Mouse (Mus musculus) gastrocnemius, adult 2 months (tissue): Measurements from ENCODE around the gene Nrp1. TPM values are rescaled to one million over a fixed set of nuclear protein-coding genes. Genes with fewer than 3 reads are reported as not detected.

Experiments
- DNase-seq: peaks from one replicate; pipeline ENCODE4 v3.0.0; 2022
- H3K27ac ChIP-seq: fragments of 200-600 bp; 2 replicates; pipeline ENCODE4 v1.8.1; 2022; ENCODE audit warnings: mild to moderate bottlenecking
- H3K4me3 ChIP-seq: fragments of 200-600 bp; 2 replicates; pipeline ENCODE4 v1.8.1; 2022; ENCODE audit warnings: mild to moderate bottlenecking, moderate library complexity
- CTCF ChIP-seq: fragments of 200-600 bp; IDR thresholded peaks from 2 replicates; pipeline ENCODE4 v1.8.1; 2022; ENCODE audit warnings: antibody characterized with exemption, mild to moderate bottlenecking, moderate library complexity
- intact Hi-C: fragments of 180-260 bp; cut with DNase I; formaldehyde crosslinking; loops from one replicate; pipeline ENCODE4 v1.15.1; 2025
- total RNA-seq, 2 experiments: library from RNA; stranded (reverse); gene quantifications; 2 replicates each; pipeline ENCODE4 v1.2.3; 2021

Nrp1 gene
- total RNA-seq, 2 experiments from 2014 or later = 25.7 to 44.6 TPM

DNA sequence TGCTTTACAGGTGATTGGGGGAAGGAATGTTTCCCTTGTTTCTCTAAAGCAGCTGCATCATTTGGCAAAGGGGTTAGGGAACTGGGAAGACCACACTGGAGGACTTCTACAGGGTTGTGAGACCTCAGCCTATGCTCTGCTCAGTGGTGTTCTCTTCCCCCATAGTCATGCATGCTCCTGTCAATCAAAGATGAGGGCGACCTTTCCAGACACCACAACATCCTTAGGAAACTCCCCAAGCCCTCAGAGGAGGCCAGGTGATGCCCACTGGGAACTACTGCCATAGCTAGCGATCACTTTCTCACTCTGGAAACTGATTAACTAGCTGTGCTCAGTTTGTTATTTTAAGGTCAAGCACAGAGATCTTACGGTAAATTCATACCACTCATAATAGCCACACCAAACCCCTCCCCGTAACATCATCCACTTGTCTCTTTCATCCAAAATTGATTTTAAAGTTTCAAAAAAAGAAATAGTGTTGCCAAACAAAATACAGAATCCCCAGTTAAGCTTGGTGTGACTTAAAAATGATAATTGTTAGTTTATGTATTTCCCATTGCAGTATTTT, 105.7 kb downstream of the Nrp1 start:
- DNase-seq = no peak
- no peak for TF ChIP-seq CTCF
- intact Hi-C loops = no loop called here
- Histone ChIP-seq H3K4me3 (no peak overlapping the region), H3K27ac (peak overlapping the region; percentile 71)

DNA sequence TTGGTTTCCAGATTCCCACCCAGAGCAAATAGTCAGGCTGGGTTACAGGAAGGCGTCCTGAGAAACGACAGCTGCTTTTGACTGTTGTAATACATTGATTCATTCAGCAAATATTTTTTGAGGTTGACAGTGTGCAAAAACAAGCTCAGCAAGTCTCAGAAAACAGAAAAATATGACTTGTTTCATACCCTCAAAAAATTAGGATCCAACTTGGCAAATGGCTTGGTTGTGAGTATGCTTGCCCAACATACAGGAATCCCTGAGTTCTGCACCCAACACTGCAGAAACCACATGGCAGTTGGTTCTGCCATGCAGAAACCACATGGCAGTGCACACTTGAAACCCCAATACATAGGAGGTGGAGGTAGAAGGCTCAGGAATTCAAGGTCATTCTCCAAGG, 107.1 kb downstream of the Nrp1 start:
- Histone ChIP-seq H3K27ac (peak overlapping the region; percentile 59), H3K4me3 (no peak overlapping the region)
- intact Hi-C loops = no loop called here
- no peak for DNase-seq
- TF ChIP-seq CTCF = no peak

DNA sequence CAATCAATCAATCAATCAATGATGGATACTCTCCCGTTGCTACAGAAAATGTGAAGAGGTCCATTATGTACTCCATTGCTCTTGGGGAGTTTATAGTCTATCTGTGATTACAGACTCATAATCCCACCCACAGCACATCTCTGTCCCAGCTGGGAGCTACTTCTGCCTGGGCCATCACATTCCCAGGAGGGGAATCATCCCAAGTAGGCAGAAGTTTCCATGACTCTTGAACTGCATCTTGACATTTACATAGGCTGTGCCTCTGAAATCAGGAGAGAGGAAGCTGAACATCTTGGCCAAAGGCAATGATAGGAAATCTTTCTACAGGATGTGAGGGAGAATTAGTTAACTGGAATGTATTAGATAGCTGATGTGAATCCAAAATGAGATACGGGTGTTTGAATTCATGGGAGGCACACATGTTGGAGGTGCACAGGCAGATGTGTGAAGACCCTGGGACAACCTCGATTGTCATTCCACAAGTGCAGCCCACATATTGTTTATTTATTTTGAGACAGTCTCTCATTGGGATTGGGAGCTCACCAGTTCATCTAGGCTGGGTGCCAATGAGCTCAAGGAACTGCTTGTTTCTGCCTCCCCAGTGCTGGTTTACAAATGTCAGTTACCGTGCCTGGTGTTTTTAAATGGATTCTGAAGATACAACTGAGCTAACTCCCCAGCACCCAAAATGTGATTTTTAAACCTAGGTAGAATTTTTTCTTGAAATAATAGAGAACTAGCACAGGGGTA, 108.5 kb downstream of the Nrp1 start:
- Histone ChIP-seq H3K4me3 (no peak overlapping the region), H3K27ac (peak overlapping the region; percentile 43)
- no peak for DNase-seq
- no peak for TF ChIP-seq CTCF
- intact Hi-C loops = no loop called here

DNA sequence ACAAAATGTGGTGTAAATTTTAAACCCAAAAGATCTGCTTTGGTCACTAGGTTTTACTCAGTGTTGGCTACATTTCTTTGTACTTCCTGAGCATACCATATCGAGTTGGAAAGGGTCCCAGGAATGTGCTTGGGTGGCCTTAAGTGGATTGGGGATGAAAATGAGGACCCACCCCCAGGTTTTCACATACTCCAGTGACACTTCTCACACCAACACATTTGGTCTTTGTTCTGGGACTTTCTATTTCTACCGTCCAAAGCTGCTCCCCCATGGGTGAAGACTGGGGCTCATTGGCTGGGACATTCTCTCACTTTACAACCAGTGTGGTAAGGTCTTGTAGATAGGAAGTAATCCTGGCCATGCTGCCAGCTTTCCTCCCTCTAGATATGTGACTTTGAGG, 111.7 kb downstream of the Nrp1 start:
- intact Hi-C loops = no loop called here
- H3K27ac ChIP-seq = no peak overlapping the region
- no peak for TF ChIP-seq CTCF
- DNase-seq = no peak
- no peak overlapping the region for H3K4me3 ChIP-seq

DNA sequence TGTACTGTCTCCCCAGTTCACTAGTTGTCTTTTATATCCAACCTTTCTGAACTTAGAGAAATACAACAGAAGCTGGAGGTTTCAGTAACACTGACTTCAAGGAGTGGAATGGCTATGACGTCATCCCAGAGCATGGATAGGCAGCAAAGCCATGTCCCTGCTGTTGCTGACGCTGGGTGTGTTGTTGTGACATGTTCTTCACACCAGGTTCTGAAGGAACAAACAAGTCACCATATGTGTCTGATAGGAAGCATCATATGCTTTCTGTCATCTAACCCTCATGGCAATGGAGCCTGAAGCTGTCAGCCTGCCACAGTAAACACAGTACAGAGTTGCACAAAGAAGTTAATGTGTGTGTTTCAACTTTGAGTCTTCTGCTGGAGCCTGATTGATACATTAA, 112.8 kb downstream of the Nrp1 start:
- intact Hi-C loops = no loop called here
- Histone ChIP-seq H3K27ac (no peak overlapping the region), H3K4me3 (no peak overlapping the region)
- no peak for DNase-seq
- TF ChIP-seq CTCF = no peak

DNA sequence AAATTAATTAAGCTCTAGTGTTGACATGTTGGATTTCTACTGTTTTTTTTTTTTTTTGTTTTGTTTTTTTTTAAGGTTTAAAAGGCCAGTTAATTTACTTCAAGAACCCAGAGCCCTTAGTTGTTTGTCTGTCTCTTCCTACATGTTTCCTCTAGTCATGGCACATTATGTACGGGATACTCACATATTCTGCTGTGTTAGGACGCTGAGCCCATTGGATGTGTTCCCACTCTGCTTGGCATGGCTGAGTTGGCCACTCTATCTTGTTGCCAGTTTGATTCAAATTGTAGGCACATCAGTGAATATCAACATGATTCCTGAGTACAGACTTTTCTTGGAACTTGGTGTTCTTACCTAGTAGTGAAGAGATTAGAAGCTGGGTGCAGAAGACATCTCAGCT, 114.5 kb downstream of the Nrp1 start:
- intact Hi-C loops = no loop called here
- H3K4me3 ChIP-seq = no peak overlapping the region
- no peak overlapping the region for H3K27ac ChIP-seq
- DNase-seq = no peak
- TF ChIP-seq CTCF = no peak

DNA sequence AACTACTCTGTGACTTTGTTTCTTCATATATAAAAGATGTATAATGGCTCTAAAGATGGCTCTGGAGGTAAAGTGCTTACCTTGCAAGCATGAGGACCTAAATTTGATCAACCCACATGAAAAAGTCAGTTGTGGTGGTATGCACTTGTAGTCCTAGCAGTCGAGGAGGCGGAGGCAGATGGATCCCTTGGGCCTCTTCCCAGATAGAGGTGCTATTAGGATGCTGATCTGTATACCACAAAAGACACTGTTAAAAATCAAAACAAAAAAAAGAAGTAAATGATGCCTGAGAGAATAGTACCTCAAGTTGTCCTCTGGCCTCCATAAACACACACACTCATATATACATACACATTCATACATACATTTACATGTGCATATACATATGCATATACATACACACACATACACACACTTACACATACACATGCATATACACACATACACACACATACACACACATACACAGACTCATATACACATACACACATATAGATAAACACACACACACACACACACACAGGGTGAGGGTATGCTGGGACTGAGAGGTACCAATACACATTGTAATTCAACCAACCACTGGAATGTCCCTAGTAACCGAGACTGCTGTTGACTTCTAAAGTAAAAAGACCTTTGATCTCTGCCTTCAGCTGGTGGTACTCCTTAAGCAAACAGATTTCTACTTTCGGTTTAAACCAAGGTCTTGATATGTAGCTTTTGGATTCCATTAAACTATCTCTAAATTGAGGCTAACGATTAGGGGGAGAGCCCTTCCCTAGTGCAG, 115.2 kb downstream of the Nrp1 start:
- Histone ChIP-seq H3K27ac (no peak overlapping the region), H3K4me3 (no peak overlapping the region)
- intact Hi-C loops = no loop called here
- no peak for DNase-seq
- no peak for TF ChIP-seq CTCF

DNA sequence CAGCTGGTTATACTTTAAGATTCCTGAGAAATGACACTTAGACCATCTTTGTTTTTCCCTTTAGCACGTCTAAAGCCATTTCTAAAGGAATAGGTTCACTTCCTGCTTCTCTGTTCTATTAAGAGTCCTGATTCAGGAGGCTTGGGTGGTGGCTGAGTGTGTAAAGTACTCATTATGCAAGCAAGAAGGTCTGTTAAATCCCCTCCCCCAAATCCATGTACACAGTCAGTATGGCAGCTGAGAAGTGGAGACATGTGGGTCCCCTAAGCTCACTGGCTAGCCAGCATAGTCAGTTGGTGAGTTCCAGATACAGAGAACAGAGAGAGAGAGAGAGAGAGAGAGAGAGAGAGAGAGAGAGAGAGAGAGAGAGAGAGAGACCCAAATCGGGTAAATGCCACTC, 116.2 kb downstream of the Nrp1 start:
- DNase-seq = no peak
- H3K4me3 ChIP-seq = no peak overlapping the region
- H3K27ac ChIP-seq = no peak overlapping the region
- TF ChIP-seq CTCF = no peak
- intact Hi-C loops = no loop called here

DNA sequence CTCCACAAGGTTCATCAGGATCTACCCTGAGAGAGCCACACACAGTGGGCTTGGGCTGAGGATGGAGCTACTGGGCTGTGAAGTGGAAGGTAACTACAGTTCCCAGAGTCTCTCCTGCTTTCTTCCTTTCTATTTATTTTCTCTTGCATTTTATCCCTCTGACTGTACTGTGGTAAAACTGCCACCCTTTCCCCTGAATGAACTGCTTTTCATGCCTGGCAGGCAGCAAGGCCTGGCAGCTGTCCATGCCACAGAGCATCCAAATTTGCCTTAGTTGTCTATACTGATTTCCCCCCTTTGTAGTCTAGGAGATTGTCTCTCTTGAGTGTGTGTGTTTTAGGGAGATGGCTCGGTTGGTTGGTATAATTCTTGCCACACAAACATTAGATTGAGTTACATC, 117.8 kb downstream of the Nrp1 start:
- TF ChIP-seq CTCF = no peak
- Histone ChIP-seq H3K4me3 (no peak overlapping the region), H3K27ac (no peak overlapping the region)
- intact Hi-C loops = no loop called here
- DNase-seq = no peak

DNA sequence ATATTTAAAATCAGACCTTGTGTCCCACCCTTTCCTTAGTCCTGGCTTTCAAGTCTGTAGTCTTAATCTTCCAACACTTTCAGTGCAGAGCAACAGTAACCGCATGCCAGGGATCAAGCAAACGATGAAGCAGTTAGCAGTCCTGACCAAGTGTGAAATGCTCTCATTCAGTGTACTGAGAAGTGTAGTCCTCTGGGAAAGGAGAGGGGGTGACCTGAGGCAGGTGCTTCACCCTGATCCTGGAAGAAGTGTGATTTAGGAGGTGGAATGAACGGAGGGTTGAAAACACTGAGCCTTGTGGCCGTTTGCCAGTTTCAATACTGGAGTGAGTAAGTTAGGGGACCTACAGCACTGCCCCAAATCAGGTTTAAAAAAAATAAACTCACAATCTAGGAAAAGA, 119.6 kb downstream of the Nrp1 start:
- H3K4me3 ChIP-seq = no peak overlapping the region
- DNase-seq = no peak
- no peak overlapping the region for H3K27ac ChIP-seq
- intact Hi-C loops = no loop called here
- no peak for TF ChIP-seq CTCF

DNA sequence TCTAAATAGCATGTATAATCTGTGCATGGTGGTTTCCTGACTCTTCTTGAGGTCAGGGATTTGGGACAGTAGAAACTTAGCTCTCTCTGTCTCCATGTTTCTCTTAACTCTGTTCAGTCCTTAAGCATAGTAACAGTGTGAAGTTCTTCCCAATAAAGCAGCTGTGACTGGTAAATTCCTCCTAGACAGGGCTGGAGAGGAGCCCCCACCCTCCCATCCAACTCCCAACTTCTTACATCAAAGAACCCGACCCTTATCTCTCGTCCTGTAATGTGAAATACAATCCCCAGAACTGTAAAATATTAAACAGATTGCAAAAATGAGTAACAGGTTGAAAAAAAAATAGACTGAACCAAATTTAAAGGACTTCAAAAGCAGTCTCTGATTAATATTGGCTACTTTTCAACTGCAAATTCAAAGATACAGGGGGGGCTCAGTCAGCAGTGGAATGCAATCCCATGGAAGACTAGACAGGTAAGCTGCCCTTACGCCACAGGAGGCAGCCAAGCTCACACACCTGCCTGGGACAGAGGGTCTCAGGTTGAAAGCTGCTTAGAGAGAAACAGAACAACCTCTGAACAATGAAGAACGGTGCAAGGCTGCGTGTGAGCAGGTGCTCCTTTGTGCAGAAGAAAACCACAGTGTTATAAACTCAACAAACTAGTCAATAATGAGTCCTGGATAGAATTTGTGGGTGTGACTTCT, 121.1 kb downstream of the Nrp1 start:
- intact Hi-C loops = no loop called here
- no peak for DNase-seq
- TF ChIP-seq CTCF = no peak
- no peak overlapping the region for H3K27ac ChIP-seq
- H3K4me3 ChIP-seq = no peak overlapping the region

DNA sequence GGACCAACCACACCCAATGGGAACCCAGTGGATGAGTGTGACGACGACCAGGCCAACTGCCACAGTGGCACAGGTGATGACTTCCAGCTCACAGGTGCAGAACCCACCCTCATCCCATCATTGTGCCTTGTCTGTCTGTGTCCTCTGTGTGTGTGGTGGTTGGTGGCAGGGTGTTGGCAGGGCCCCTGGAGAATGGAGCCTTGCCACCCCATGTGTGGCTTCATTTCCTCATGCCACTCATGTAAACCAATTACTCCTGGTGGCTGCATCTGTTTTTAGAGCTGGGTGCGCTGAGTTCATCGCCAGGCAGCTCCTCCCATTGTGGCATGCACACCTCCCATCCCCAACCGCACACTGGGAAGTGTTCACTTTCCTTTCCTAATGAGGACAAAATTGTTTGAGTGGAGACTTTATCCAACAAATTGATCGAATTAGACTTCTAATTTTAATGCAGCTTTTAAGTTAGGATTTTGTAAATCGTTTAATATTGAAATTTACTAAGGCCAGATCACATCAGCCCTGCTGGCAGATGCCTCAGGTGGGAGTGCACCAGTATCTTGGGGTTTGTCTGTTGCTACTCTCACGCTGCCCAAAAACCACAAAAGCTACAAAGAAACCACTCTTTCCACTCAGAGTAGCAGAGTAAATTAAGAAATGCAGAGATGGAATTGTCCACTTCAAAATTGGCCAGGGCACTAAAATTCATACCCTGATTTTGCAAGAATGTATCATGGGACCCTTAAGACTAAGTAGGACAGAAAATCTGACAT, 122.7 kb downstream of the Nrp1 start:
- no peak for DNase-seq
- TF ChIP-seq CTCF = no peak
- H3K4me3 ChIP-seq = no peak overlapping the region
- H3K27ac ChIP-seq = peak overlapping the region; percentile 24; the same call in 1 of the 2 replicates
- intact Hi-C loops = no loop called here
